Mouse (Mus musculus): ENCODE data around the gene Susd2. TPM values are rescaled to one million over a fixed set of nuclear protein-coding genes. Genes with fewer than 3 reads are reported as not detected.

Gene Susd2
- polyA plus RNA-seq, 1 experiment from 2014 or later = 1.9 TPM

DNA sequence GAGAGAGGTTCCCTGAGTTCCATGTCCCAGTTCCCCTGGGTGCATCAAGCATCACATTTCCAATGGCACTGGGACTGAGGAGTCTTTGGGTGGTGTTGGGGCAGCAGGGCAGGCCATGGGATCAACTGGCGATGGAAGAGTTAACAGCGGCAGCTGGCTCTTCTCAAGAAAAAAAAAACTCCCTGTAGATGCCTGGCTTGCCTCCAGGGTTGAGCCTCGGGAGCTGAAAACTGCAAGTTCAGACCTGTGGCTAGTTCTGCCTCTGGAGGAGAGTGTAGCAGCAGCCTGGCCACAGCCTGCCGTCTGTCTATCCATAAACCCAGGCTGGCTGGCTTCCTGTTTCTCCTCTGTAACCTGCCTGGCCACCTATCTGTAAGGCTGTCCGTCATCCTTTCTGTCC, 54.7 kb downstream of the Susd2 start, which contains the start of gene Ggt5:
Gene Ggt5 (plus strand): TSS at position 212 of the 400 bp plus-strand sequence.
- ATAC-seq (replicated peaks; ENCODE audit: insufficient number of reproducible peaks, low FRiP score, low TSS enrichment, low read depth) = no peak
- Histone ChIP-seq H3K4me1 (ENCODE audit: control insufficient read depth, insufficient read depth, low read length) (no peaks in the 10 kb centered on the region), H3K36me3 (replicated peaks; ENCODE audit: control insufficient read depth, insufficient read depth, low read depth, low read length) (no peaks in the 10 kb centered on the region), H3K27ac (replicated peaks; ENCODE audit: low read depth, low read length) (no peak within 1 kb of the TSS), H3K9ac (replicated peaks; ENCODE audit: low read length) (no peak within 1 kb of the TSS), H3K9me3 (replicated peaks; ENCODE audit: control insufficient read depth, low read length) (no peaks in the 10 kb centered on the region), H3K4me3 (ENCODE audit: low read depth, low read length) (no peak within 1 kb of the TSS), H3K4me2 (ENCODE audit: low read depth, low read length) (no peak within 1 kb of the TSS), H3K27me3 (ENCODE audit: control insufficient read depth, insufficient read depth, low read length) (no peaks in the 10 kb centered on the region)
- peak; percentile 49 for DNase-seq (ENCODE audit: low spot score)
- WGBS = 31% methylated on average over 5 of the region's 5 CpGs

DNA sequence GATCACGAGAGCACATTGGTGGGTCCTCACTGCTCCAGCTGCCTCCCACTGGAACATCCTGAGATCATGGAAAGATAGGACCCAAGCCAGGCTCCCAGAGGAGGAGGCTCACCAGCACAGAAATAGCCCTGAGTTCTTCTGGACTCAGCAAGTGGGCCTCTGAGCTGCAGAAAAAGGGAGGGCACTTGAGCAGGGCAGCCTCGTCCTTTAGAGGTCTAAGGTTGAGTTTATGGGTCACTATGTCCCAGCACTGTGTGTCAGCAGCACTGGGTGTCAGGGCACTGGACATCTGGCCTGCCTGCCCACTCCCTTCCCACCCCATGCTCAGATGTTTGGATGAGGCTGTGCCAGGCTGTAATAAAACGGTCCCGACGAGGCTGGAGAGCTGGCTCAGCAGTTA, 55.5 kb downstream of the Susd2 start:
- H3K4me1 ChIP-seq (ENCODE audit: control insufficient read depth, insufficient read depth, low read length) = no peaks in the 10 kb centered on the region
- no peak for ATAC-seq (replicated peaks; ENCODE audit: insufficient number of reproducible peaks, low FRiP score, low TSS enrichment, low read depth)
- no peak for DNase-seq (ENCODE audit: low spot score)
- no peak overlapping the region for H3K9ac ChIP-seq (replicated peaks; ENCODE audit: low read length)
- H3K9me3 ChIP-seq (replicated peaks; ENCODE audit: control insufficient read depth, low read length) = no peaks in the 10 kb centered on the region
- 75% methylated on average over 5 of the region's 5 CpGs for WGBS
- no peak overlapping the region for H3K4me3 ChIP-seq (ENCODE audit: low read depth, low read length)
- no peak overlapping the region for H3K4me2 ChIP-seq (ENCODE audit: low read depth, low read length)
- H3K27me3 ChIP-seq (ENCODE audit: control insufficient read depth, insufficient read depth, low read length) = no peaks in the 10 kb centered on the region
- no peak overlapping the region for H3K27ac ChIP-seq (replicated peaks; ENCODE audit: low read depth, low read length)
- H3K36me3 ChIP-seq (replicated peaks; ENCODE audit: control insufficient read depth, insufficient read depth, low read depth, low read length) = no peaks in the 10 kb centered on the region

DNA sequence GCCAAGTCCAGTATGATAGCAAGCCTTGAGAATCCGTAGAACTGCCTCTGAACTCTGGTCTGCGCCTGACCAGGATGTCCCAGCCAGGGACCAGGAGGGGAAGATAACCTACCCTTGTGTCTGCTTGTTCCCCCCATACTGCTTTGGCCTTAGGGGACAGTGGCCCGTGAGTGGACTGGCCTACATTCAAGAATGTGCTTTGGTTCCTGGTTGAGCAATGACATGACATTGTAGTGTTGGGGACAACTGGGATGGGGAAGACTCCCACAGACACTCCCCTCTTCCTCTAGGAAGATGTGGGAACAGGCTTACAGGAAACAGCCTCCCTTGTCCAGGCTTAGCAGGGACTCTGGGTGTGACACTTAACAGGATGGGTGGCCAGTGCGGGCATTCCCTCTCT, 56.0 kb downstream of the Susd2 start:
- no peaks in the 10 kb centered on the region for H3K9me3 ChIP-seq (replicated peaks; ENCODE audit: control insufficient read depth, low read length)
- H3K27me3 ChIP-seq (ENCODE audit: control insufficient read depth, insufficient read depth, low read length) = no peaks in the 10 kb centered on the region
- ATAC-seq (replicated peaks; ENCODE audit: insufficient number of reproducible peaks, low FRiP score, low TSS enrichment, low read depth) = no peak
- H3K4me3 ChIP-seq (ENCODE audit: low read depth, low read length) = no peak overlapping the region
- H3K36me3 ChIP-seq (replicated peaks; ENCODE audit: control insufficient read depth, insufficient read depth, low read depth, low read length) = no peaks in the 10 kb centered on the region
- 88% methylated on average over 4 of the region's 4 CpGs for WGBS
- no peaks in the 10 kb centered on the region for H3K4me1 ChIP-seq (ENCODE audit: control insufficient read depth, insufficient read depth, low read length)
- no peak for DNase-seq (ENCODE audit: low spot score)
- no peak overlapping the region for H3K4me2 ChIP-seq (ENCODE audit: low read depth, low read length)
- no peak overlapping the region for H3K9ac ChIP-seq (replicated peaks; ENCODE audit: low read length)
- no peak overlapping the region for H3K27ac ChIP-seq (replicated peaks; ENCODE audit: low read depth, low read length)

Other genes starting within 250 kb of the Susd2 start
- 0.07 and 0.25 TPM in 2 replicates for gene Upb1, start 242.9 kb downstream of the Susd2 start, polyA plus RNA-seq (2014; fragmentation: Nextera tagmentation; extraction: Ambion mirVana)
- 207 and 210 TPM in 2 replicates for gene Snrpd3, start 126.5 kb downstream of the Susd2 start, polyA plus RNA-seq (2014; fragmentation: Nextera tagmentation; extraction: Ambion mirVana)
- gene Gucd1, start 126.0 kb downstream of the Susd2 start, polyA plus RNA-seq (2014; fragmentation: Nextera tagmentation; extraction: Ambion mirVana) = 31.4 and 33.3 TPM in 2 replicates
- gene Lrrc75b, start 83.7 kb downstream of the Susd2 start, polyA plus RNA-seq (2014; fragmentation: Nextera tagmentation; extraction: Ambion mirVana) = 2.0 and 2.5 TPM in 2 replicates
- gene Ggt1, start 82.4 kb downstream of the Susd2 start, polyA plus RNA-seq (2014; fragmentation: Nextera tagmentation; extraction: Ambion mirVana) = 0.55 and 3.0 TPM in 2 replicates
- 0.22 and 0.46 TPM in 2 replicates for gene Ggt5, start 54.7 kb downstream of the Susd2 start, polyA plus RNA-seq (2014; fragmentation: Nextera tagmentation; extraction: Ambion mirVana)
- 21.7 and 22.3 TPM in 2 replicates for gene Cabin1, start 120.3 kb upstream of the Susd2 start, polyA plus RNA-seq (2014; fragmentation: Nextera tagmentation; extraction: Ambion mirVana)
- 92.0 and 103 TPM in 2 replicates for gene Ddt, start 129.4 kb upstream of the Susd2 start, polyA plus RNA-seq (2014; fragmentation: Nextera tagmentation; extraction: Ambion mirVana)
- gene Gm20441, start 136.9 kb upstream of the Susd2 start, polyA plus RNA-seq (2014; fragmentation: Nextera tagmentation; extraction: Ambion mirVana) = not detected in 2 replicates
- gene Gstt3, start 137.4 kb upstream of the Susd2 start, polyA plus RNA-seq (2014; fragmentation: Nextera tagmentation; extraction: Ambion mirVana) = 5.9 and 7.8 TPM in 2 replicates
- gene Gstt1, start 154.6 kb upstream of the Susd2 start, polyA plus RNA-seq (2014; fragmentation: Nextera tagmentation; extraction: Ambion mirVana) = 6.9 and 7.6 TPM in 2 replicates
- not detected in 2 replicates for gene Gstt4, start 178.5 kb upstream of the Susd2 start, polyA plus RNA-seq (2014; fragmentation: Nextera tagmentation; extraction: Ambion mirVana)
- 8.8 and 12.7 TPM in 2 replicates for gene Gstt2, start 193.4 kb upstream of the Susd2 start, polyA plus RNA-seq (2014; fragmentation: Nextera tagmentation; extraction: Ambion mirVana)
- gene Mif, start 216.2 kb upstream of the Susd2 start, polyA plus RNA-seq (2014; fragmentation: Nextera tagmentation; extraction: Ambion mirVana) = 1,991 and 2,343 TPM in 2 replicates
- 2.3 and 3.7 TPM in 2 replicates for gene Derl3, start 249.4 kb upstream of the Susd2 start, polyA plus RNA-seq (2014; fragmentation: Nextera tagmentation; extraction: Ambion mirVana)

Data from embryonic facial prominence, embryonic 11.5 days (tissue).